Mouse (Mus musculus) retina, embryonic 14.5 days (tissue): ENCODE results near the gene Pcgf2.
A peak's percentile ranks its signal among the peaks of the same experiment; 100 is the strongest.
"Not testable (repeated sequence)": the region's sequence is repeated elsewhere in the genome, so short reads cannot be mapped to it uniquely, and the experiment has no call there.

ENCODE experiments used
- DNase-seq: peaks from one replicate; pipeline ENCODE4 v3.0.0-alpha.2; 2015; ENCODE audit warnings: low spot score

Gene Pcgf2

GRCm38 (mm10) chr11:97700003-97700745, at the start of gene Pcgf2:
Gene Pcgf2, minus strand, starts transcription at chr11:97700497.
- DNase-seq = peak; percentile 75

- DNase-seq = no peak
Observed at GRCm38 (mm10) chr11:97748496-97748895, 48.2 kb upstream of the Pcgf2 start.

GRCm38 (mm10) chr11:97747773-97748172, 47.5 kb upstream of the Pcgf2 start:
- DNase-seq = no peak

GRCm38 (mm10) chr11:97745331-97745721, 45.0 kb upstream of the Pcgf2 start:
- DNase-seq = no peak

GRCm38 (mm10) chr11:97744718-97745330, 44.5 kb upstream of the Pcgf2 start:
- peak; percentile 100 for DNase-seq

- DNase-seq = peak; percentile 62
Observed at GRCm38 (mm10) chr11:97744063-97744717, 43.9 kb upstream of the Pcgf2 start, which contains the start of gene Pip4k2b. Gene Pip4k2b, minus strand, starts transcription at chr11:97744704.

GRCm38 (mm10) chr11:97743423-97743822, 43.1 kb upstream of the Pcgf2 start:
- no peak for DNase-seq

GRCm38 (mm10) chr11:97742591-97742990, 42.3 kb upstream of the Pcgf2 start:
- no peak for DNase-seq

- no peak for DNase-seq
Observed at GRCm38 (mm10) chr11:97742157-97742556, 41.9 kb upstream of the Pcgf2 start.

- DNase-seq = peak; percentile 37
Observed at GRCm38 (mm10) chr11:97740190-97740589, 39.9 kb upstream of the Pcgf2 start.

GRCm38 (mm10) chr11:97739155-97739554, 38.9 kb upstream of the Pcgf2 start:
- no peak for DNase-seq

GRCm38 (mm10) chr11:97738703-97739102, 38.4 kb upstream of the Pcgf2 start:
- DNase-seq = peak; percentile 18

- DNase-seq = no peak
Observed at GRCm38 (mm10) chr11:97737600-97737999, 37.3 kb upstream of the Pcgf2 start.

GRCm38 (mm10) chr11:97736645-97737044, 36.3 kb upstream of the Pcgf2 start:
- DNase-seq = no peak

GRCm38 (mm10) chr11:97734810-97735209, 34.5 kb upstream of the Pcgf2 start:
- DNase-seq = not testable (repeated sequence)

GRCm38 (mm10) chr11:97733689-97734088, 33.4 kb upstream of the Pcgf2 start:
- DNase-seq = peak; percentile 25

- DNase-seq = no peak
Observed at GRCm38 (mm10) chr11:97728730-97729129, 28.4 kb upstream of the Pcgf2 start.

- DNase-seq = no peak
Observed at GRCm38 (mm10) chr11:97728311-97728710, 28.0 kb upstream of the Pcgf2 start.

- no peak for DNase-seq
Observed at GRCm38 (mm10) chr11:97723709-97724108, 23.4 kb upstream of the Pcgf2 start.

GRCm38 (mm10) chr11:97721338-97721737, 21.0 kb upstream of the Pcgf2 start:
- no peak for DNase-seq

- DNase-seq = no peak
Observed at GRCm38 (mm10) chr11:97719041-97719440, 18.7 kb upstream of the Pcgf2 start.

- no peak for DNase-seq
Observed at GRCm38 (mm10) chr11:97718281-97718860, 18.1 kb upstream of the Pcgf2 start.
